Mouse (Mus musculus): ENCODE data around the gene Olfr839-ps1. TPM values are rescaled to one million over a fixed set of nuclear protein-coding genes. Genes with fewer than 3 reads are reported as not detected.

The Olfr839-ps1 gene
- not detected for total RNA-seq (2022)

DNA sequence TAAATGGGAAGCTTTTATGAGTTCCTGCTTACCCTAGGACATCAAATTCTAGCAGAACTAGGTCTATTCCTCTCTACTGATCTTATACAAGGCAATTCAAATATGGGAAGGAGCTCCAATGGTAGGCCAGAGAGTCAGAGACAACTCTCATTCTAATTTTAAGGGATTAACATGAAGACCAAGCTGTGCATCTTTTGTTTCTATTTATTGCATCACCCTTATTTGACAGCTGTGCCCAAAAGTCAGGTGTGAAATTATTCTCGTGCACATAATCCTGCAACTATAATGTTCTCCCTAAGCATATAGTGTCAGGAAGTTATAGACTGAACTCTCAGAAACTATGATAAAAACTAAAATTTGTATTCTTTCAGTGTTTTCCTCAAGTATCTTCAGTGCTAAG is at the start of gene Olfr839-ps1:
Gene Olfr839-ps1 (minus strand): TSS at position 101 of the 400 bp plus-strand sequence.
- no peak for DNase-seq

DNA sequence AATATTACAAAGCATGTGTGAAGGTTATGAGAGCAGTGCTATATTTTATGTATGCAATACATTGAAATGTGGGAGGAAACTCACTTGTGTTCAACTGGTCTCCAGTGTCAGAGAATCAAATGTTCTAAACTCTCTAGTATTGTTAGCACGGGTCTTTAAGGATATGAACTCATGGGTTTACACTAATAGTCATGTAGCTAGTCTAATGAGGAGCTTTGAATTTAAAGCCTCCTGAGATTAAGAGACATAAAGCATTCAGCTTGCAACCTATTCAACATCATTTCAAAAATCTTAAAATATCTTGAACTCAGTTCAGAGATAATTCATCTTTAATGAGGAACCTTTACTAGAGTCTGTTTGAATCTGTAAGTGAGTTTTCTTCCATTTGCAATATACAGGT is 41.1 kb downstream of the Olfr839-ps1 start, which contains the start of gene Olfr837:
Gene Olfr837 (plus strand): TSS at position 301 of the 400 bp plus-strand sequence.
- no peak for DNase-seq

DNA sequence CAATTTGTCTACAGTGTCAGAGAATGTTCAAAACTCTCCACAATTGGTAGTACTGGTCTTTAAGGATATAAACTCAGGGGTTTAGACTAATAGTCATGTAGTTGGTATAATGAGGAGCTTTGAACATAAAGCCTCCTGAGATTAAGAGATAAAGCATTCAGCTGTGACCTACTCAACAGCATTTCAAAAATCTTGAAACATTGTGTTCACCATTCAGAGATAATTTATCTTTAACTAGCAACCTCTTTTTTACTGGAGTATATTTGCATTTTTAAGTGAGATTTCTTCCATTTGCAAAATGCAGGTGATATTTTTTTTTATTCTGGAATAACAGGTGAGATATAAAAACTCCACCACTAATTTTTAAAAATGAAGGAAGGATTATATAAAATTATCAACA is 57.0 kb downstream of the Olfr839-ps1 start, which contains the start of gene Olfr836:
Gene Olfr836 (plus strand): TSS at position 301 of the 400 bp plus-strand sequence.
- DNase-seq = no peak

Other genes starting within 250 kb of the Olfr839-ps1 start
- not detected for gene Olfr832, start 240.2 kb downstream of the Olfr839-ps1 start, total RNA-seq (2022)
- not detected for gene Olfr834, start 189.3 kb downstream of the Olfr839-ps1 start, total RNA-seq (2022)
- not detected for gene Olfr835, start 144.6 kb downstream of the Olfr839-ps1 start, total RNA-seq (2022)
- not detected for gene Olfr836, start 56.9 kb downstream of the Olfr839-ps1 start, total RNA-seq (2022)
- gene Olfr837, start 41.0 kb downstream of the Olfr839-ps1 start, total RNA-seq (2022) = not detected
- not detected for gene Olfr843, start 74.7 kb upstream of the Olfr839-ps1 start, total RNA-seq (2022)
- not detected for gene Olfr844, start 139.0 kb upstream of the Olfr839-ps1 start, total RNA-seq (2022)
- gene Olfr845, start 159.1 kb upstream of the Olfr839-ps1 start, total RNA-seq (2022) = not detected
- not detected for gene Olfr846, start 186.7 kb upstream of the Olfr839-ps1 start, total RNA-seq (2022)
- not detected for gene Olfr847, start 201.4 kb upstream of the Olfr839-ps1 start, total RNA-seq (2022)